Mouse (Mus musculus) left cerebral cortex, adult 18-20 months (tissue): ENCODE measurements around the gene Rell1. TPM values are rescaled to one million over a fixed set of nuclear protein-coding genes. Genes with fewer than 3 reads are reported as not detected.
"Not testable (repeated sequence)": the region's sequence is repeated elsewhere in the genome, so short reads cannot be mapped to it uniquely, and the experiment has no call there.

ENCODE experiments used
- DNase-seq, 2 experiments: peaks; one replicate each; pipeline ENCODE4 v3.0.0; 2021 to 2022; ENCODE audit warnings: low spot score in 2 of 2, mixed read lengths in 1 of 2
- total RNA-seq, 2 experiments: library from RNA; stranded (reverse); gene quantifications; 2 replicates each; pipeline ENCODE4 v1.2.3; 2021

The Rell1 gene
- total RNA-seq, 2 experiments from 2014 or later = 12.5 to 13.0 TPM

GRCm38 (mm10) chr5:63903329-63903728 lies 65.4 kb downstream of the Rell1 start:
- DNase-seq = no peak

GRCm38 (mm10) chr5:63897820-63898110 lies 70.9 kb downstream of the Rell1 start:
- DNase-seq = no peak

DNA sequence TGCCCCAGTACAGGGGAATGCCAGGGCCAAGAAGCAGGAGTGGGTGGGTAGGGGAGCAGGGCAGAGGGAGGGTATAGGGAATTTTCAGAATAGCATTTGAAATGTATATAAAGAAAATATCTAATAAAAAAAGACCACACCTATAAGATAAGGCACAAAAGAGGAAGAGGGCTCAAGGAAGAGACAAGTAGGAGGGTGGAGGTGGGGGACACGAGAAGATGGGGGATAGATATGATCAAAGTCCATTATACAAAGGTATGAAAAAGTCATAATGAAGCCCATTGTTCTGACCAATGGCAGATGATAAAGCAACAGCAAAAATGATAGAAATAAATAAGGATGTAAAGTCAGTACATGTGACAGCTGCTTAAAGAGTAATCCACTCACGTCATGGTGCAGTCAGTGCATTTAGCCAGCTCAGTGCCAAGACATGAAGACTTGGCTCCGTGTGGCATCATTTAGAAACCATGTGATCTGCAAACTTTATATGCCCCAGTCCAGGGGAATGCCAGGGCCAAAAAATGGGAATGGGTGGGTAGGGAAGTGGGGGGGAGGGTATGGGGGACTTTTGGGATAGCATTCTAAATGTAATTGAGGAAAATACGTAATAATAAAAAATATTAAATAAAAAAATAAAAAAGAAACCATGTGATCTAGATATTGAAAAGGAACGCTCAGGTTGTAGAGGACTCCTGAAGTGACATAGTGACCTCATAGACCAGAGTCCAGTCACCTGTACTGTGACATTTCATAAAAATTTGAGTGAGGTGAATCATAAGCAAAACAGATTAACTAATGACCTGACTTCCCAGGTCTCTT lies 71.5 kb downstream of the Rell1 start:
- DNase-seq = not testable (repeated sequence)

- DNase-seq = no peak
Measured at GRCm38 (mm10) chr5:63891912-63892311, 76.8 kb downstream of the Rell1 start.

- no peak for DNase-seq
Measured at GRCm38 (mm10) chr5:63891241-63891640, 77.5 kb downstream of the Rell1 start.

GRCm38 (mm10) chr5:63887111-63887510 lies 81.6 kb downstream of the Rell1 start:
- no peak for DNase-seq

GRCm38 (mm10) chr5:63886709-63887108 lies 82.0 kb downstream of the Rell1 start:
- peak in 1 of 2 experiments; percentile 10 for DNase-seq

DNA sequence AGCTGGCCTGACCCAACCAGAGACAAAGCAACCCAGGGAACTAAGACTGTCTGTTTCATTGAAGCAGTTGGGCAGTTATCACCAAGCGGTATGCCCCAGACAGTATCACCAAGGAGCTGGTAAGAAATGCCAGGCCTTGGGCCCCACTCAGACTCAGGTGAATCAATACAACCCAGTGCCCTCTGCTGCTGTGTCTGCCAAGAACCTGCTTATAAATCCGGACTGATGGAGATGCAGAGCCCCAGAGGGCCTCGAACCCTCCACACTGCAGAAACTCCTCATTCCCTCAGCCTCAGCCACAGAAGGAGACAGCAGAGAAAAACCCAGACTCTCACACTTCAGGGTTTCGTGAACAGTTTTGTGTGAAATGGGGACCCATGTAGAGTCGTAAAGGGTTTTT lies 82.4 kb downstream of the Rell1 start:
- DNase-seq = no peak

DNA sequence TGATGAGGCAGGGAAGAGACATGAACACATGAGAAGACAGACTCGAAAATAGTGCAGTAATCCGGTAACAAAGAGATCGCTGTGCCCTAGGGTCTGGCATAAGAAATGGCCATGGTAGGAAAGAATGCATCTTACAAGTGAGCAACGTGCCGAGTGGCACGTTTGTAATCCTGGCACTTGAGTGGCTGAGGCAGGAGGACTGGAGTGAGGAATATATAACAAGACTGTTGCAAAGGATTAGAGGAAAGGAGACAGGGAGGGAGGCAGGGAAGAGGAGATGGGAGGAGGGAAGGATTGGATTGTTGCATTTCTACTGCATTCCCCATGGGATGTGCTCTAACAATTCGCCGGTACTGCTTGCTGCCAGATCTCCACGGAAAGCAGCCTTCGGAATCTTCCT lies 89.7 kb downstream of the Rell1 start:
- no peak for DNase-seq

- DNase-seq = no peak
Measured at GRCm38 (mm10) chr5:63876081-63876480, 92.6 kb downstream of the Rell1 start.

- no peak for DNase-seq
Measured at GRCm38 (mm10) chr5:63874880-63875279, 93.8 kb downstream of the Rell1 start.

GRCm38 (mm10) chr5:63872176-63872932 lies 96.3 kb downstream of the Rell1 start:
- DNase-seq = no peak

DNA sequence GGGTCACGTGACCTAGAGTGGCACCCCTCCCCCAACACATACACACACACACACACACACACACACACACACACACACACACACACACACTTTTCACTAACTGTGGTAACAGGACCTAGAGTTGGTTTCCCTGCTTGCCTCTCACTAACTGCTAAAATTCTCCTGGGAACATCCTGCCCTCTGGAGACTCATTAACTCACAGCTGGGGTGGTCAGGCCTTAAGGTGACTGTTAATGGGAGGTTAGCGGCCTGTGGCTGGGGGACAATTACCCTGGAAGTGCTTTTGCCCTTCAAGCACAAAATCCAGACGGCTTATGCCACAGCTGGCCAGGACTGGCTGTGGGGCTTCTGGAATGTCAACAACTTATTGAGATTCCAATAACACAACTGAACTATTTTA lies 101.3 kb downstream of the Rell1 start:
- DNase-seq = no peak

- no peak for DNase-seq
Measured at GRCm38 (mm10) chr5:63858901-63859300, 109.8 kb downstream of the Rell1 start.

Other genes starting within 250 kb of the Rell1 start
- 1 to 10 TPM; 3.0 to 3.5 TPM for gene 0610040J01Rik, start 156.5 kb downstream of the Rell1 start, total RNA-seq
- gene Pgm2, start 124.1 kb upstream of the Rell1 start, total RNA-seq = 10 to 100 TPM in 1 of 2 experiments, 1 to 10 TPM in 1; 9.7 to 12.4 TPM
- 10 to 100 TPM; 22.3 to 26.1 TPM for gene Tbc1d1, start 187.4 kb upstream of the Rell1 start, total RNA-seq